18 mouse cellular contexts compared by ENCODE assay signal in genomic region chr19:21260280-21260679, GRCm38 (mm10). TPM values are rescaled to one million over a fixed set of nuclear protein-coding genes. Genes with fewer than 3 reads are reported as not detected.
DNase-seq lines count a peak whose midpoint lies in the region; ATAC-seq lines count a peak whose summit lies in the region.
"Had no signal": no experiment of that assay in that cellular context is flagged by ENCODE, and none has a peak within 500 bp of the region (broad histone marks: within the 10 kb centered on the region; RNA-seq: fewer than 3 reads in every experiment).

No protein-coding gene starts in this region.

- ATAC-seq in megakaryocyte, adult 5-6 weeks (ENCODE audit: poor library complexity, severe bottlenecking): peak; percentile 90
- ATAC-seq: forebrain, embryonic 15.5 days had no signal

- intact Hi-C loops in left cerebral cortex, postnatal 4 days (cut with DNase I): no loop called here

- H3K36me3 ChIP-seq in splenic B cell, adult 2 months (ENCODE audit: control insufficient read depth, insufficient read depth, low read length, poor library complexity, severe bottlenecking): no peaks in the 10 kb centered on the region
- H3K36me3 ChIP-seq: embryonic facial prominence, embryonic 12.5 days; forebrain, embryonic 15.5 days; heart, embryonic 15.5 days; hindbrain, embryonic 13.5 days had no signal

- no peaks in the 10 kb centered on the region for H3K27me3 ChIP-seq in splenic B cell, adult 2 months (ENCODE audit: control insufficient read depth, insufficient read depth, low read length, poor library complexity, severe bottlenecking)
- H3K27me3 ChIP-seq: embryonic facial prominence, embryonic 12.5 days; forebrain, embryonic 15.5 days; heart, embryonic 15.5 days; hindbrain, embryonic 13.5 days had no signal

- DNase-seq in A20 (ENCODE audit: low read depth, low spot score) (peak; percentile 46), MN1 (ENCODE audit: low spot score) (no peak)
- peak; percentile 59 to 61 for DNase-seq in B cell, adult 2 months
- DNase-seq in splenic B cell, adult 2 months (ENCODE audit: low read depth, low spot score): peak; percentile 70
- no peak for DNase-seq in cerebellum, adult 8-10 months
- DNase-seq in left cerebral cortex, postnatal 4 days: no peak
- DNase-seq: adrenal gland, adult 2 months; adrenal gland, postnatal 25 days; cerebellum, adult 18-20 months; cerebellum, postnatal 14 days; gastrocnemius, postnatal 36 days; heart, adult 18-20 months; heart, postnatal 14 days had no signal

RNA-seq across cellular contexts. Expression of gene Zfand5, which starts 11.8 kb away (rescaled TPM):
- total RNA-seq in megakaryocyte, adult 5-6 weeks (2015): 127 and 129 TPM in 2 replicates
- 98.6 and 107 TPM in 2 replicates for total RNA-seq in megakaryocyte, adult 5-6 weeks (2017)
- total RNA-seq in left cerebral cortex, postnatal 4 days (2021): 100 to 1,000 TPM; 154 to 163 TPM

Comparison
In these comparisons a context has a peak if more than half of its experiments do, and no peak if none do; other contexts are left out.
1. DNase-seq: peak in A20 (single experiment), B cell, adult 2 months (2 of 2) and splenic B cell, adult 2 months (single experiment); none in MN1 (single experiment), cerebellum, adult 8-10 months (single experiment) and left cerebral cortex, postnatal 4 days (single experiment).